Mouse (Mus musculus): ENCODE results near the gene Cbfa2t2. TPM values are rescaled to one million over a fixed set of nuclear protein-coding genes. Genes with fewer than 3 reads are reported as not detected.

The Cbfa2t2 gene
- total RNA-seq (2014; rRNA removed; ENCODE audit: low replicate concordance) (28.0 and 45.1 TPM in 2 replicates), polyA plus RNA-seq (2015; fragmentation: Nextera tagmentation; extraction: Ambion mirVana) (18.1 and 18.2 TPM in 2 replicates)

DNA sequence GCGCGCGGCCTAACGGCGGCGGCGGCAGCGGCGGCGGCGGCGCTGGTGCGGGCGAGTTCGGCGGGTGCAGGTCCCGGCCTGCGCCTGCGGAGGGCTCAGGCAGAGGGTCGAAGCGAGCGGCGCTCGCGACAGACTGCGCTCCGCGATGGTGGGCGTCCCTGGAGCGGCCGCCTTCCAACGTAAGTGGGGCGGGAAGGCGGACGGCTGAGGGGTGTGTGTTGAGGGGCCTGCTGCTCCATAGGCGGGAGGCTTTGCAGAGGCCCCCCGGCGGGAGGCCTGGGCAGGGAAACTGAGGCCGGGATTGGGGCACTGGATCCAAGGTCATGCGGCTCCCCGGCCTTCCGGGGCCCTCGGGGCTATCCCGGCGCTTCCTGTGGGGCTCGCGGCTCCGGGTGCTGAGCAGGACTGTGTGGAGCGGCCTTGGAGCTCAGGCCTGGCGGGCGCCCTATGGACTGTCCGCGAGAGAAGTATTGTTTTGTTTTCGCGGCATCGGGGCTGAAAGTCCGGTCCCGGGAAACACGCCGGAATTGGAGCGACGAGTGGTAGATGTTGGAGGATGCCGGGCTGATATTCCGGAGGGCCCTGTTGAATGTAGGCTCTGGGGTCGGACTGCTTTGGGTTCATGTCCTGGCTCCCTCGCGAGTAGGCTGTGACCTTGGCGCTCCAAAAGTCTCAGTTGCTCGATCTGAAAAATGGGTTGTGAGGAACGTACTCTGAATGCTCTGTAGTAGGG is at the start of gene Cbfa2t2:
Cbfa2t2 (plus strand) TSS at position 24 of the 733 bp plus-strand sequence.
- Histone ChIP-seq H3K36me3 (replicated peaks; ENCODE audit: control insufficient read depth, insufficient read depth, low read length) (no peaks in the 10 kb centered on the region), H3K9me3 (replicated peaks; ENCODE audit: control insufficient read depth, low read length) (no peaks in the 10 kb centered on the region), H3K9ac (replicated peaks; ENCODE audit: low read depth, low read length) (peak within 1 kb of the TSS; percentile 93), H3K4me3 (ENCODE audit: low read depth, low read length) (peak within 1 kb of the TSS; percentile 83), H3K4me1 (ENCODE audit: control insufficient read depth, insufficient read depth) (peaks cover 25% of the 10 kb centered on the region), H3K27me3 (ENCODE audit: control insufficient read depth, insufficient read depth, low read length) (no peaks in the 10 kb centered on the region), H3K4me2 (ENCODE audit: low read depth, low read length) (peak within 1 kb of the TSS; percentile 65), H3K27ac (ENCODE audit: low read depth) (peak within 1 kb of the TSS; percentile 96)
- ATAC-seq (ENCODE audit: insufficient read depth, low read depth) = peak; percentile 62
- TF ChIP-seq EP300 (IDR thresholded peaks at IDR 0.05; ENCODE audit: low read depth) (peak; percentile 10; the same call in 1 of the 2 replicates), CTCF (IDR thresholded peaks at IDR 0.05; ENCODE audit: low read depth) (no peak)
- under 1% methylated on average over 47 of the region's 70 CpGs for WGBS
- DNase-seq (ENCODE audit: low spot score) = peak; percentile 47

DNA sequence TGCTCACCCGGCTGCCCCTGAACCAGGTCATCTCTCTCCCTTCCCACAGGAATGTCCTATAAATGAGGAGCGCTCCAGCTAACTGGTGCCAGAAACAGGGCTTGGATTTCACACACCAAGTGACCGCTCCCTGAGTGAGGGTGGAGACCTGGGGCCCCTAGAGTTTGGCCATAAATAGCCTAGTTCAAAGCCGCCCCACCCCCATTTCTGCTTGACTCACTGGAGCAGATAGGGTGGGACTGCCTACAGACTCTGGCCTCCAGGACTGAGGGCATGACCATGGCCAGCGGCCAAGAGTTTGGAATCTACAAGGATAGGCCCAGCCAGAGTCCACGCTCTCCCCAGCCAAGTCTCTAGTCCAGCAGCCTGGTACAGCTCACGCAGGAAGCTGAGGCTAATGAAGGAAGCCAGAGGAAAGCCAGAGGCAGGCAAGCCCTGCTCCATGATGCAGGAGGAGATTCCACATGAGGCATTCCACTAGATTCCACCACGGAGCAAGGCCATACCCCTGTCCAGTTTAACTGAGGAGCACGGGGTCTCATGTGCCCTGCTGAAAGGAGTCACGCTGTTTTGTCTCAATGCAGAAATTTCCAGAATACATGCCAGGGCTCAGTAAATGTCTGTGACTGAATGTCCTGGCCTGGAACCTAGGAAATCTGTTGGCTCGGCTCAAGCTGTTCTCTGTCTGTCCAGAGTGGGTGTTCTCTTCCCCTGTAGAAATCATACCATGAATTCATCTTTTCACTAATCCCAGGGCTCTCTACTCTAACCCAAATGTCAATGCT is 45.9 kb upstream of the Cbfa2t2 start:
- no peaks in the 10 kb centered on the region for H3K9me3 ChIP-seq (replicated peaks; ENCODE audit: control insufficient read depth, low read length)
- H3K4me2 ChIP-seq (ENCODE audit: low read depth, low read length) = no peak overlapping the region
- no peak for TF ChIP-seq CTCF (IDR thresholded peaks at IDR 0.05; ENCODE audit: low read depth)
- TF ChIP-seq EP300 (IDR thresholded peaks at IDR 0.05; ENCODE audit: low read depth) = peak; percentile 84
- peaks cover 4% of the 10 kb centered on the region; the same call in 1 of the 2 replicates for H3K36me3 ChIP-seq (replicated peaks; ENCODE audit: control insufficient read depth, insufficient read depth, low read length)
- H3K9ac ChIP-seq (replicated peaks; ENCODE audit: low read depth, low read length) = no peak overlapping the region
- 15% methylated on average over 11 of the region's 11 CpGs for WGBS
- H3K27me3 ChIP-seq (ENCODE audit: control insufficient read depth, insufficient read depth, low read length) = no peaks in the 10 kb centered on the region
- peaks cover 22% of the 10 kb centered on the region for H3K4me1 ChIP-seq (ENCODE audit: control insufficient read depth, insufficient read depth)
- DNase-seq (ENCODE audit: low spot score) (peak; percentile 96), ATAC-seq (ENCODE audit: insufficient read depth, low read depth) (peak; percentile 94)
- H3K4me3 ChIP-seq (ENCODE audit: low read depth, low read length) = no peak overlapping the region
- H3K27ac ChIP-seq (ENCODE audit: low read depth) = peak overlapping the region; percentile 97

DNA sequence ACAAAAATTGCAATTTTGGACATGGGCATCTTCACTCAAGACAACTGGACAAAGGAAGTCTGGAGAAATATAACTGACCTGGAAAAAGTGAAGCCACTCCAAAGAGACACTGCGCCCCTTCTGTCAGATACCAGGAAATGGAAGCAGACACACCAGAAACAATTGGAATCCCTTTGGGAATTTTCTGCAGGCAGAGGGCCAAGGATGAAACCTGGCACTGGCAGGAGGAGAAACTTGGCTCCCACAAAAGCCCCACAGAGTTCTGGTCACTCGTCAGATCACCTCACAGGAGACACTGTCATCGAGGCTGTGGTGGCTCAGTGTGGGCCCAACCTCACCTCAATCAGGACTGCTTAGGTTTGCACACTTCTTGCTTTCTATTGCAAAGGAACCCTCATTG is 41.7 kb upstream of the Cbfa2t2 start:
- 41% methylated on average over 3 of the region's 3 CpGs for WGBS
- Histone ChIP-seq H3K4me1 (ENCODE audit: control insufficient read depth, insufficient read depth) (peaks cover 28% of the 10 kb centered on the region), H3K27me3 (ENCODE audit: control insufficient read depth, insufficient read depth, low read length) (no peaks in the 10 kb centered on the region), H3K9ac (replicated peaks; ENCODE audit: low read depth, low read length) (no peak overlapping the region), H3K4me3 (ENCODE audit: low read depth, low read length) (no peak overlapping the region), H3K36me3 (replicated peaks; ENCODE audit: control insufficient read depth, insufficient read depth, low read length) (peaks cover 11% of the 10 kb centered on the region), H3K9me3 (replicated peaks; ENCODE audit: control insufficient read depth, low read length) (no peaks in the 10 kb centered on the region), H3K4me2 (ENCODE audit: low read depth, low read length) (no peak overlapping the region), H3K27ac (ENCODE audit: low read depth) (peak overlapping the region; percentile 59)
- DNase-seq (ENCODE audit: low spot score) (no peak), ATAC-seq (ENCODE audit: insufficient read depth, low read depth) (no peak)
- TF ChIP-seq CTCF (IDR thresholded peaks at IDR 0.05; ENCODE audit: low read depth) = no peak
- TF ChIP-seq EP300 (IDR thresholded peaks at IDR 0.05; ENCODE audit: low read depth) = no peak

DNA sequence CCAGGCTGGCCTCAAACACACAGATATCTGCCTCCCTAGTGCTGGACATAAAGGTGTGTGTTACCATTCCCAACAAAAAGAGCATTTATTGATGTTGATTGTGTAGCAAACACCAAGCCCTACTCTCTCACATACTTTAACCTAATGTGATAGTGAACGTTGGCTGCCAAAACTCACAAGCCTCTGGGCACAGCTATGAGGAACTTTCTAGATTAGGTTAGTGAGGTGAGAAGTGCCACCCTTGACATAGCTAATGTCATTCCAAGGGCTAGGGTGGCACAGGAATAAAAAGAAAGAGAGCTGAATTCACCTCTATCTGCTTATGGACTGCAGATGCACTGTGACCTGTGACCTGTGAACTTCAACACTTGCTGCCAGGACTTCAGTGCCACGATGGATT is 39.8 kb upstream of the Cbfa2t2 start:
- H3K4me3 ChIP-seq (ENCODE audit: low read depth, low read length) = no peak overlapping the region
- TF ChIP-seq EP300 (IDR thresholded peaks at IDR 0.05; ENCODE audit: low read depth) (no peak), CTCF (IDR thresholded peaks at IDR 0.05; ENCODE audit: low read depth) (no peak)
- peaks cover 18% of the 10 kb centered on the region for H3K4me1 ChIP-seq (ENCODE audit: control insufficient read depth, insufficient read depth)
- DNase-seq (ENCODE audit: low spot score) (peak; percentile 57), ATAC-seq (ENCODE audit: insufficient read depth, low read depth) (peak; percentile 68)
- H3K27me3 ChIP-seq (ENCODE audit: control insufficient read depth, insufficient read depth, low read length) = no peaks in the 10 kb centered on the region
- WGBS = 46% methylated on average over 2 of the region's 2 CpGs
- H3K36me3 ChIP-seq (replicated peaks; ENCODE audit: control insufficient read depth, insufficient read depth, low read length) = peaks cover 23% of the 10 kb centered on the region
- H3K9me3 ChIP-seq (replicated peaks; ENCODE audit: control insufficient read depth, low read length) = no peaks in the 10 kb centered on the region
- no peak overlapping the region for H3K4me2 ChIP-seq (ENCODE audit: low read depth, low read length)
- peak overlapping the region; percentile 81 for H3K27ac ChIP-seq (ENCODE audit: low read depth)
- no peak overlapping the region for H3K9ac ChIP-seq (replicated peaks; ENCODE audit: low read depth, low read length)

DNA sequence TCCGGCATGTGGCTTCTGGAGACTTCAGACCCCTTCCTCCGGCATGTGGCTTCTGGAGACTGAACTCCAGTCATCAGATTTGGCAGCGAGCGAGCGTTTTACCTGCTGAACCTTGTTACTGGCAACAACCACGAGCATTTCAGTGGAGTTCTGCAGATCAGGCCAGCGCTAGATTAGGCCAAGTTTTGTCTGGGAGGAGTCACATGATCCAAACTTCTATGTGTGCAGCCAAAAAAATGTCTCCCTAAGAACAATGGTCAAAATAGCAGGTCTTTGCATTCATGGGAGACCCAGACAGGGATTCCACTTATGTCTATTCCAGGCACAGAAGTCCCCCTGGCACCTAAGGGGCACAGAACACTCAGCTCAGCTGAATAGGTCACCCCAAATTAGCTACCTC is 38.0 kb upstream of the Cbfa2t2 start:
- Histone ChIP-seq H3K27ac (ENCODE audit: low read depth) (peak overlapping the region; percentile 70), H3K9me3 (replicated peaks; ENCODE audit: control insufficient read depth, low read length) (no peaks in the 10 kb centered on the region), H3K4me2 (ENCODE audit: low read depth, low read length) (no peak overlapping the region), H3K36me3 (replicated peaks; ENCODE audit: control insufficient read depth, insufficient read depth, low read length) (peaks cover 20% of the 10 kb centered on the region), H3K4me1 (ENCODE audit: control insufficient read depth, insufficient read depth) (peaks cover 31% of the 10 kb centered on the region), H3K27me3 (ENCODE audit: control insufficient read depth, insufficient read depth, low read length) (no peaks in the 10 kb centered on the region), H3K4me3 (ENCODE audit: low read depth, low read length) (no peak overlapping the region), H3K9ac (replicated peaks; ENCODE audit: low read depth, low read length) (no peak overlapping the region)
- no peak for ATAC-seq (ENCODE audit: insufficient read depth, low read depth)
- TF ChIP-seq EP300 (IDR thresholded peaks at IDR 0.05; ENCODE audit: low read depth) (no peak), CTCF (IDR thresholded peaks at IDR 0.05; ENCODE audit: low read depth) (no peak)
- no peak for DNase-seq (ENCODE audit: low spot score)
- 41% methylated on average over 7 of the region's 7 CpGs for WGBS
